Mouse (Mus musculus) stomach, postnatal 0 days (tissue): ENCODE data around the gene Wdtc1.

Source experiments
- CTCF ChIP-seq: IDR thresholded peaks from 2 replicates; pipeline ENCODE4 v1.5.1; 2016; ENCODE audit warnings: antibody characterized with exemption, low read depth, mild to moderate bottlenecking, moderate library complexity
- EP300 ChIP-seq: optimal IDR thresholded peaks from 2 replicates; pipeline ENCODE3; 2016; ENCODE audit warnings: antibody characterized with exemption

GRCm38 (mm10) chr4:133396079-133396478 is 42.8 kb upstream of the Wdtc1 start:
- TF ChIP-seq CTCF (no peak), EP300 (no peak)
